Mouse (Mus musculus) heart, embryonic 16.5 days (tissue): ENCODE measurements around the gene 1700069L16Rik. TPM values are rescaled to one million over a fixed set of nuclear protein-coding genes. Genes with fewer than 3 reads are reported as not detected.

ENCODE experiments used
- ATAC-seq: fragments of 200-750 bp; cut with Nextera tagmentation; replicated peaks from 2 replicates; pipeline ENCODE4 v1.8.0; 2017; ENCODE audit warnings: moderate number of reproducible peaks; ENCODE audit not compliant: insufficient read depth, low FRiP score; ENCODE audit errors: extremely low read depth
- H3K27ac ChIP-seq: fragments of 300-500 bp; sonication (generic); 2 replicates; pipeline ENCODE4 v1.5.1; 2014; ENCODE audit warnings: mild to moderate bottlenecking, low read length, control low read depth, moderate library complexity
- H3K27me3 ChIP-seq: fragments of 300-500 bp; sonication (generic); 2 replicates; pipeline ENCODE4 v1.6.1; 2014; ENCODE audit warnings: low read length, mixed read lengths; ENCODE audit not compliant: control insufficient read depth, insufficient read depth
- H3K36me3 ChIP-seq: fragments of 300-500 bp; sonication (generic); 2 replicates; pipeline ENCODE4 v1.6.1; 2014; ENCODE audit not compliant: control insufficient read depth, insufficient read depth
- H3K4me1 ChIP-seq: fragments of 300-500 bp; sonication (generic); 2 replicates; pipeline ENCODE4 v1.6.1; 2014; ENCODE audit warnings: low read length, mixed read lengths; ENCODE audit not compliant: control insufficient read depth, insufficient read depth
- H3K4me2 ChIP-seq: fragments of 300-500 bp; sonication (generic); 2 replicates; pipeline ENCODE4 v1.6.1; 2014; ENCODE audit warnings: low read depth, mild to moderate bottlenecking, control low read depth, low read length
- H3K4me3 ChIP-seq: fragments of 300-500 bp; sonication (generic); 2 replicates; pipeline ENCODE4 v1.5.1; 2014; ENCODE audit warnings: mild to moderate bottlenecking, control low read depth, low read length
- H3K9ac ChIP-seq: fragments of 300-500 bp; sonication (generic); 2 replicates; pipeline ENCODE4 v1.6.1; 2014; ENCODE audit warnings: low read length, control low read depth
- H3K9me3 ChIP-seq: fragments of 300-500 bp; sonication (generic); replicated peaks from 2 replicates; pipeline ENCODE4 v1.6.1; 2016; ENCODE audit warnings: low read length; ENCODE audit not compliant: control insufficient read depth
- WGBS: fragments of 180-500 bp; shearing (Covaris S2); extraction: QIAGEN DNeasy Blood & Tissue Kit; methylation state at CpG from one replicate; pipeline ENCODE4 v1.1.7; 2014; 5-methylcytosine and 5-hydroxymethylcytosine counted together
- polyA plus RNA-seq: library from polyadenylated mRNA; unstranded; fragments of >200 nt; fragmentation: Nextera tagmentation; extraction: Ambion mirVana; gene quantifications from 2 replicates; pipeline ENCODE4 v1.2.1, GENCODE M21; 2015

The 1700069L16Rik gene
- polyA plus RNA-seq, 1 experiment from 2014 or later, result not detected

GRCm38 (mm10) chr5:113761585-113761984, 37.0 kb upstream of the 1700069L16Rik start:
- WGBS, result 96% methylated on average over 2 of the region's 2 CpGs
- Histone ChIP-seq H3K4me1 (peaks cover 2% of the 10 kb centered on the region; the same call in 1 of the 2 replicates), H3K27me3 (no peaks in the 10 kb centered on the region), H3K27ac (no peak overlapping the region), H3K36me3 (peaks cover 63% of the 10 kb centered on the region), H3K4me3 (no peak overlapping the region), H3K4me2 (no peak overlapping the region), H3K9me3 (no peaks in the 10 kb centered on the region), H3K9ac (no peak overlapping the region)
- ATAC-seq, result no peak

GRCm38 (mm10) chr5:113755347-113756030, 30.9 kb upstream of the 1700069L16Rik start:
- Histone ChIP-seq H3K27me3 (no peaks in the 10 kb centered on the region), H3K4me3 (no peak overlapping the region), H3K27ac (no peak overlapping the region), H3K9me3 (no peaks in the 10 kb centered on the region), H3K9ac (no peak overlapping the region), H3K36me3 (peaks cover 76% of the 10 kb centered on the region), H3K4me2 (no peak overlapping the region), H3K4me1 (no peaks in the 10 kb centered on the region)
- WGBS, result 83% methylated on average over 15 of the region's 15 CpGs
- no peak for ATAC-seq

GRCm38 (mm10) chr5:113751521-113752157, 27.1 kb upstream of the 1700069L16Rik start:
- no peak overlapping the region for H3K4me3 ChIP-seq
- 84% methylated on average over 9 of the region's 9 CpGs for WGBS
- no peak for ATAC-seq
- no peak overlapping the region for H3K27ac ChIP-seq
- H3K9ac ChIP-seq, result no peak overlapping the region
- H3K27me3 ChIP-seq, result no peaks in the 10 kb centered on the region
- no peaks in the 10 kb centered on the region for H3K9me3 ChIP-seq
- no peaks in the 10 kb centered on the region for H3K4me1 ChIP-seq
- H3K36me3 ChIP-seq, result peaks cover 82% of the 10 kb centered on the region
- H3K4me2 ChIP-seq, result no peak overlapping the region

GRCm38 (mm10) chr5:113748556-113749331, 24.2 kb upstream of the 1700069L16Rik start:
- Histone ChIP-seq H3K27me3 (no peaks in the 10 kb centered on the region), H3K27ac (no peak overlapping the region), H3K4me3 (no peak overlapping the region), H3K9ac (no peak overlapping the region), H3K9me3 (no peaks in the 10 kb centered on the region), H3K4me2 (no peak overlapping the region), H3K4me1 (no peaks in the 10 kb centered on the region), H3K36me3 (peaks cover 95% of the 10 kb centered on the region)
- ATAC-seq, result no peak
- WGBS, result 97% methylated on average over 13 of the region's 13 CpGs

- peaks cover 94% of the 10 kb centered on the region for H3K36me3 ChIP-seq
- ATAC-seq, result no peak
- 94% methylated on average over 5 of the region's 5 CpGs for WGBS
Measured at GRCm38 (mm10) chr5:113747629-113748028, 23.1 kb upstream of the 1700069L16Rik start.

GRCm38 (mm10) chr5:113737607-113738237, 13.2 kb upstream of the 1700069L16Rik start:
- Histone ChIP-seq H3K4me2 (no peak overlapping the region), H3K9ac (no peak overlapping the region), H3K4me3 (no peak overlapping the region), H3K27ac (no peak overlapping the region), H3K9me3 (no peaks in the 10 kb centered on the region), H3K36me3 (peaks cover 32% of the 10 kb centered on the region), H3K27me3 (no peaks in the 10 kb centered on the region), H3K4me1 (peaks cover 14% of the 10 kb centered on the region)
- WGBS, result 80% methylated on average over 11 of the region's 11 CpGs
- no peak for ATAC-seq

More at GRCm38 (mm10) chr5:113747629-113748028, 23.1 kb upstream of the 1700069L16Rik start:
- H3K4me2 ChIP-seq, result no peak overlapping the region
- H3K27ac ChIP-seq, result no peak overlapping the region
- H3K27me3 ChIP-seq, result no peaks in the 10 kb centered on the region
- no peaks in the 10 kb centered on the region for H3K4me1 ChIP-seq
- no peak overlapping the region for H3K4me3 ChIP-seq
- no peak overlapping the region for H3K9ac ChIP-seq
- no peaks in the 10 kb centered on the region for H3K9me3 ChIP-seq

GRCm38 (mm10) chr5:113736522-113737164, 12.1 kb upstream of the 1700069L16Rik start:
- no peaks in the 10 kb centered on the region for H3K27me3 ChIP-seq
- ATAC-seq, result no peak
- H3K9ac ChIP-seq, result peak overlapping the region; percentile 80
- H3K4me1 ChIP-seq, result peaks cover 14% of the 10 kb centered on the region
- H3K27ac ChIP-seq, result peak overlapping the region; percentile 91; the same call in 1 of the 2 replicates
- peak overlapping the region; percentile 81 for H3K4me3 ChIP-seq
- peaks cover 27% of the 10 kb centered on the region for H3K36me3 ChIP-seq
- WGBS, result 34% methylated on average over 15 of the region's 15 CpGs
- H3K4me2 ChIP-seq, result peak overlapping the region; percentile 92
- H3K9me3 ChIP-seq, result no peaks in the 10 kb centered on the region

GRCm38 (mm10) chr5:113736113-113736502, 11.5 kb upstream of the 1700069L16Rik start:
- Histone ChIP-seq H3K9me3 (no peaks in the 10 kb centered on the region), H3K4me2 (peak overlapping the region; percentile 92), H3K27me3 (no peaks in the 10 kb centered on the region), H3K36me3 (peaks cover 22% of the 10 kb centered on the region), H3K4me1 (peaks cover 14% of the 10 kb centered on the region), H3K9ac (peak overlapping the region; percentile 80), H3K27ac (peak overlapping the region; percentile 91), H3K4me3 (peak overlapping the region; percentile 81)
- 0 out of 2 replicates have a peak, but pooled peaks have one; percentile 0 for ATAC-seq
- 3% methylated on average over 10 of the region's 10 CpGs for whole genome bisulfite sequencing
